Mouse (Mus musculus): ENCODE data around the gene Prkab2.

The Prkab2 gene

GRCm38 (mm10) chr3:97657655-97658411 is at the start of gene Prkab2:
Gene Prkab2 (plus strand): TSS chr3:97658193.
- peak; percentile 99 for DNase-seq (ENCODE audit: low read depth, low spot score)

GRCm38 (mm10) chr3:97609201-97609844 is 48.7 kb upstream of the Prkab2 start:
- DNase-seq (ENCODE audit: low read depth, low spot score), result peak; percentile 84

- peak; percentile 97 for DNase-seq (ENCODE audit: low read depth, low spot score)
These were observed 48.1 kb upstream of the Prkab2 start, which contains the start of gene Chd1l for GRCm38 (mm10) chr3:97609845-97610410. Gene Chd1l (minus strand): TSS chr3:97610203.

GRCm38 (mm10) chr3:97611021-97611420 is 47.0 kb upstream of the Prkab2 start:
- DNase-seq (ENCODE audit: low read depth, low spot score), result no peak

- no peak for DNase-seq (ENCODE audit: low read depth, low spot score)
These were observed 42.8 kb upstream of the Prkab2 start for GRCm38 (mm10) chr3:97615154-97615553.

- no peak for DNase-seq (ENCODE audit: low read depth, low spot score)
These were observed 42.1 kb upstream of the Prkab2 start for GRCm38 (mm10) chr3:97615933-97616332.

GRCm38 (mm10) chr3:97617091-97617825 is 40.7 kb upstream of the Prkab2 start:
- DNase-seq (ENCODE audit: low read depth, low spot score), result no peak

- no peak for DNase-seq (ENCODE audit: low read depth, low spot score)
These were observed 40.1 kb upstream of the Prkab2 start for GRCm38 (mm10) chr3:97617899-97618298.

- DNase-seq (ENCODE audit: low read depth, low spot score), result no peak
These were observed 37.3 kb upstream of the Prkab2 start for GRCm38 (mm10) chr3:97620657-97621056.

GRCm38 (mm10) chr3:97624611-97625010 is 33.4 kb upstream of the Prkab2 start:
- no peak for DNase-seq (ENCODE audit: low read depth, low spot score)

GRCm38 (mm10) chr3:97627893-97628292 is 30.1 kb upstream of the Prkab2 start:
- no peak for DNase-seq (ENCODE audit: low read depth, low spot score)

- DNase-seq (ENCODE audit: low read depth, low spot score), result peak; percentile 85
These were observed 29.5 kb upstream of the Prkab2 start, which contains the start of gene Fmo5 for GRCm38 (mm10) chr3:97628391-97629001. Gene Fmo5 (plus strand): TSS chr3:97628804.

- no peak for DNase-seq (ENCODE audit: low read depth, low spot score)
These were observed 28.1 kb upstream of the Prkab2 start for GRCm38 (mm10) chr3:97629941-97630340.

GRCm38 (mm10) chr3:97630746-97631145 is 27.2 kb upstream of the Prkab2 start:
- DNase-seq (ENCODE audit: low read depth, low spot score), result no peak

GRCm38 (mm10) chr3:97631258-97631860 is 26.6 kb upstream of the Prkab2 start:
- DNase-seq (ENCODE audit: low read depth, low spot score), result no peak

- no peak for DNase-seq (ENCODE audit: low read depth, low spot score)
These were observed 24.5 kb upstream of the Prkab2 start for GRCm38 (mm10) chr3:97633456-97633855.

GRCm38 (mm10) chr3:97634288-97634761 is 23.7 kb upstream of the Prkab2 start:
- no peak for DNase-seq (ENCODE audit: low read depth, low spot score)

- no peak for DNase-seq (ENCODE audit: low read depth, low spot score)
These were observed 16.6 kb upstream of the Prkab2 start for GRCm38 (mm10) chr3:97641396-97641795.

GRCm38 (mm10) chr3:97642001-97642400 is 16.0 kb upstream of the Prkab2 start:
- DNase-seq (ENCODE audit: low read depth, low spot score), result no peak

GRCm38 (mm10) chr3:97648518-97648917 is 9.5 kb upstream of the Prkab2 start:
- no peak for DNase-seq (ENCODE audit: low read depth, low spot score)

- DNase-seq (ENCODE audit: low read depth, low spot score), result no peak
These were observed 9.0 kb upstream of the Prkab2 start for GRCm38 (mm10) chr3:97649022-97649421.

Data from CD4-positive, CD25-positive, alpha-beta regulatory T cell, adult 2 months (primary cell).